Mouse (Mus musculus): ENCODE data around the gene Ess2.

GRCm38 (mm10) chr16:17951618-17952017 lies 40.5 kb upstream of the Ess2 start:
- TF ChIP-seq CTCF (IDR thresholded peaks at IDR 0.05; ENCODE audit: low read depth, low read length) (no peak), POLR2A (IDR thresholded peaks at IDR 0.05; ENCODE audit: extremely low read depth, insufficient read depth, low read length) (no peak)

All from liver, adult 2 months (tissue).